Mouse (Mus musculus): ENCODE results near the gene Olfr571.
A peak's percentile ranks its signal among the peaks of the same experiment; 100 is the strongest.

Olfr571 gene

GRCm38 (mm10) chr7:102917032-102917875 lies at the start of gene Olfr571:
Olfr571 (minus strand) TSS chr7:102917536.
- no peak for DNase-seq (ENCODE audit: extremely low spot score, low read depth, low spot score)

GRCm38 (mm10) chr7:102962360-102962759 lies 45.0 kb upstream of the Olfr571 start, which contains the start of gene Olfr576:
Olfr576 (plus strand) TSS chr7:102962660.
- DNase-seq (ENCODE audit: extremely low spot score, low read depth, low spot score) = no peak

- no peak for DNase-seq (ENCODE audit: extremely low spot score, low read depth, low spot score)
Measured at GRCm38 (mm10) chr7:102958593-102958992, 41.3 kb upstream of the Olfr571 start, which contains the start of gene Olfr575. Olfr575 (minus strand) TSS chr7:102958775.

GRCm38 (mm10) chr7:102958137-102958536 lies 40.8 kb upstream of the Olfr571 start:
- DNase-seq (ENCODE audit: extremely low spot score, low read depth, low spot score) = no peak

- no peak for DNase-seq (ENCODE audit: extremely low spot score, low read depth, low spot score)
Measured at GRCm38 (mm10) chr7:102950732-102951131, 33.4 kb upstream of the Olfr571 start.

GRCm38 (mm10) chr7:102948167-102948566 lies 30.8 kb upstream of the Olfr571 start, which contains the start of gene Olfr574:
Olfr574 (plus strand) TSS chr7:102948467.
- DNase-seq (ENCODE audit: extremely low spot score, low read depth, low spot score) = no peak

- no peak for DNase-seq (ENCODE audit: extremely low spot score, low read depth, low spot score)
Measured at GRCm38 (mm10) chr7:102943417-102943816, 26.1 kb upstream of the Olfr571 start.

GRCm38 (mm10) chr7:102942475-102942874 lies 25.1 kb upstream of the Olfr571 start, which contains the start of gene Olfr573-ps1:
Olfr573-ps1 (minus strand) TSS chr7:102942575.
- no peak for DNase-seq (ENCODE audit: extremely low spot score, low read depth, low spot score)

- DNase-seq (ENCODE audit: extremely low spot score, low read depth, low spot score) = no peak
Measured at GRCm38 (mm10) chr7:102927105-102927504, 9.8 kb upstream of the Olfr571 start.

- DNase-seq (ENCODE audit: extremely low spot score, low read depth, low spot score) = no peak
Measured at GRCm38 (mm10) chr7:102924109-102924508, 6.8 kb upstream of the Olfr571 start, which contains the start of gene Olfr572. Olfr572 (plus strand) TSS chr7:102924409.

GRCm38 (mm10) chr7:102919632-102920031 lies 2.3 kb upstream of the Olfr571 start:
- peak; percentile 30 for DNase-seq (ENCODE audit: extremely low spot score, low read depth, low spot score)

GRCm38 (mm10) chr7:102916405-102916804 lies 931 bp downstream of the Olfr571 start:
- no peak for DNase-seq (ENCODE audit: extremely low spot score, low read depth, low spot score)

- no peak for DNase-seq (ENCODE audit: extremely low spot score, low read depth, low spot score)
Measured at GRCm38 (mm10) chr7:102915261-102915660, 2.1 kb downstream of the Olfr571 start.

GRCm38 (mm10) chr7:102890782-102891181 lies 26.6 kb downstream of the Olfr571 start, which contains the start of gene Olfr569:
Olfr569 (minus strand) TSS chr7:102890882.
- DNase-seq (ENCODE audit: extremely low spot score, low read depth, low spot score) = no peak

GRCm38 (mm10) chr7:102876822-102877221 lies 40.5 kb downstream of the Olfr571 start, which contains the start of gene Olfr568:
Olfr568 (plus strand) TSS chr7:102877122.
- no peak for DNase-seq (ENCODE audit: extremely low spot score, low read depth, low spot score)

- no peak for DNase-seq (ENCODE audit: extremely low spot score, low read depth, low spot score)
Measured at GRCm38 (mm10) chr7:102858665-102859064, 58.7 kb downstream of the Olfr571 start, which contains the start of gene Olfr566. Olfr566 (minus strand) TSS chr7:102858765.

- no peak for DNase-seq (ENCODE audit: extremely low spot score, low read depth, low spot score)
Measured at GRCm38 (mm10) chr7:102855807-102856206, 61.5 kb downstream of the Olfr571 start.

Measured in hindlimb bud, embryonic 11.5 days (tissue).